Mouse (Mus musculus) lung, postnatal 10 days (tissue): ENCODE data around the gene Kpna1.
A peak's percentile ranks its signal among the peaks of the same experiment; 100 is the strongest.
"Not testable (repeated sequence)": the region's sequence is repeated elsewhere in the genome, so short reads cannot be mapped to it uniquely, and the experiment has no call there.

ENCODE experiments used
- DNase-seq: peaks from one replicate; pipeline ENCODE4 v3.0.0; 2021

Gene Kpna1

GRCm38 (mm10) chr16:35993316-35993715 lies 14.8 kb downstream of the Kpna1 start:
- no peak for DNase-seq

DNA sequence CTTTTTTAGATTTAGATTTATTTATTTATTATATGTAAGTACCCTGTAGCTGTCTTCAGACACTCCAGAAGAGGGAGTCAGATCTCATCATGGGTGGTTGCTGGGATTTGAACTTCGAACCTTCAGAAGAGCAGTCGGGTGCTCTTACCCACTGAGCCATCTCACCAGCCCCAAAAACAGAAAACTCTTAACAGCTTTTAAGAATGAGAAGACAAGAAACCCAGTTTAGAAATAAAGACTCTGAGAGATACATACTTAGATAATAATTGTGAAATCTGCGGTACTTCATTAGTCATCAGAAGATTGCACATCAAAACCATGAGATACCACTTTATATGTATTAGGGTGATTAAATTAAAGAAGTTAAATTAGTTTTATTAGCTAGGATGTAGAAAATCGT lies 20.3 kb downstream of the Kpna1 start:
- DNase-seq: not testable (repeated sequence)

GRCm38 (mm10) chr16:36008396-36008795 lies 29.8 kb downstream of the Kpna1 start:
- no peak for DNase-seq

DNA sequence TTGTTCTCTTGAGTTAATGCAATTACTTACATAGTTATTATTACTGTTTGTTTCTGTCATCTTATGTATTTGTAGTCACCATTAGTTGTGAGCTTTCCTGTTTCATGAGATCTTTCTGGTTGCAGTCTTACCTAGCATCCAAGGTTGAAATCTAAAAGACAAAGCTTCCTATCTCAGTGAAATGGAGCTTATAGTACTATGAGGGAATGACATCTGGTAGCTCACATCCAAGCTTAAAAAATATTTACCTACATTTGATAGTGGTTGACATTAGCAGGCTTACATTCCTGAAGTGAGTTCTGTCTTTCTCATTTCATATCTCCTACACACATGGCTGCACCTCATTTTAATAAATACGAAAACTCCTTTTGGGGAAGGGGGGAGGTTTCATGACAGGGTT lies 37.8 kb downstream of the Kpna1 start:
- DNase-seq: no peak

DNA sequence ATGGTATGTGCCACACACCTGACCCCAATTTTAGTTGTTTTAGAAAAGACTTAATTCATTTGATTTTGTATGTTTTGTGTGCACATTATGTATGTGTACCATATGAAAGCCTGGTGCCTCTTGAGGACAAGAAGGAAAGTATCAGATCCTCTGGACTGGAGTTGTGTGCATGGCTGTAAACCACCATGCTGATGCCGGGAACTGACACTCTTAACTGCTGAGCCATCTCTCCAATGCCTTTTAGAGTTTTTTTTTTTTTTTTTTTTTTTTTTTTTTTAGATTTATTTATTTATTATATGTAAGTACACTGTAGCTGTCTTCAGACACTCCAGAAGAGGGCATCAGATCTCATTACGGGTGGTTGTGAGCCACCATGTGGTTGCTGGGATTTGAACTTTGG lies 49.6 kb downstream of the Kpna1 start:
- DNase-seq: not testable (repeated sequence)

- peak; percentile 95 for DNase-seq
Measured at GRCm38 (mm10) chr16:36040640-36041624, 62.4 kb downstream of the Kpna1 start, which contains the start of gene Wdr5b. Wdr5b (plus strand) TSS chr16:36041190.

- DNase-seq: no peak
Measured at GRCm38 (mm10) chr16:36041625-36042020, 63.1 kb downstream of the Kpna1 start.

DNA sequence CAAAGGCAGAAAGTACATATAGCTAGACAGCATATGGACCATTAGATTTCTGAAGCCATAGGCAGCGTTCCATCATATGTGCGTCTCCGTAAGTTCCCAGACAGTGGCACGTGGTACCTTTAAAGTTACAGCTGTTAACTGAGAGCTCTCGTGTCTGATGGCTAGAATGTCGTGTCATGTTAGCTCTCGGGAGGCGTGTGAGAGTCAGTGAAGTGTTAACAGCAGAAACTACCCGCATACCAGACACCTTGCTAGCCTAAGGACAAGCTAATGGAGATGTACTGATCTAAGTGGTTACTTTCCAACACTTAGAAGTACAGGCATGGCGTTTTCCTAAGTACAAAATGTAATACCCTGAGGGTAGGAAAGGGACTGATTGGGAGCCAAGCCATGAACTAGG lies 64.5 kb downstream of the Kpna1 start:
- DNase-seq: no peak

DNA sequence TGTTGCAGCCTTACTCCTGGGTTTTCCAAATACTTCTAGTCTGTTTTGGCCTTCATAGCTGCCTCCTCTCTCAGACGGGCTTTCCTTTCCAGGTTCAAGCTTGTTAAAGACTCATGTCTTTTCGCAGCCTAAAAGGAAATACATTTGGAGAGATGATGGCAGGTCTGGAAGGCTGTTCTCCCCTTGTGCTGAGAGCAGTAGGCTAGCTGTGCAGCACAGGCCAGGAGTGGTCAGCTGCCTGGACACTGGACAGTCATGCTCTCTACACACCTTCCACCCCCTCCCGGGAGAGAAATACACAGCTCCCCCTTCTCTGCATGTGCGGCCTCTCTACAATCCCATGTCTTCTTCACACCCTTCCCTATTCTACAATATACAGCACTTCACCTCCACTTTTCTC lies 65.4 kb downstream of the Kpna1 start:
- DNase-seq: no peak

- no peak for DNase-seq
Measured at GRCm38 (mm10) chr16:36047538-36047937, 69.0 kb downstream of the Kpna1 start.

DNA sequence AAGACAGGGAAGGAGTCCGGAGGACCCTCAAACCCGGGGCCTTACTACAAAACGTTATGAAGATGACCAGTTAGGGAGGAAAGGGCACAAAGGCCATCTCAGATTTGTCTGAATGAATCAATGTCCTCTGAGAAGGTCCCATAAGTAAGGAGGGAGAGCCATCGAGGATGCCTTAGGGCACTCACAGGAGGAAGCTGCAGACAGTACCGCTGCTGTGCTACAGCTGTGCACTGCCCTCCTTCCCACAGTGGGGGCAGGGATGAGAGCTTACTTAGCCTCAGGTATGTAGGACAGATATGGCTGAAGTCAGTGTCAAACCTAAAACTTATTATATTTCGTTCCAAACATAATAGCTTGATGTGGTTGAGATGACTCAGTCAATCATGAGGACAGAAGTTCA lies 72.9 kb downstream of the Kpna1 start:
- DNase-seq: no peak

DNA sequence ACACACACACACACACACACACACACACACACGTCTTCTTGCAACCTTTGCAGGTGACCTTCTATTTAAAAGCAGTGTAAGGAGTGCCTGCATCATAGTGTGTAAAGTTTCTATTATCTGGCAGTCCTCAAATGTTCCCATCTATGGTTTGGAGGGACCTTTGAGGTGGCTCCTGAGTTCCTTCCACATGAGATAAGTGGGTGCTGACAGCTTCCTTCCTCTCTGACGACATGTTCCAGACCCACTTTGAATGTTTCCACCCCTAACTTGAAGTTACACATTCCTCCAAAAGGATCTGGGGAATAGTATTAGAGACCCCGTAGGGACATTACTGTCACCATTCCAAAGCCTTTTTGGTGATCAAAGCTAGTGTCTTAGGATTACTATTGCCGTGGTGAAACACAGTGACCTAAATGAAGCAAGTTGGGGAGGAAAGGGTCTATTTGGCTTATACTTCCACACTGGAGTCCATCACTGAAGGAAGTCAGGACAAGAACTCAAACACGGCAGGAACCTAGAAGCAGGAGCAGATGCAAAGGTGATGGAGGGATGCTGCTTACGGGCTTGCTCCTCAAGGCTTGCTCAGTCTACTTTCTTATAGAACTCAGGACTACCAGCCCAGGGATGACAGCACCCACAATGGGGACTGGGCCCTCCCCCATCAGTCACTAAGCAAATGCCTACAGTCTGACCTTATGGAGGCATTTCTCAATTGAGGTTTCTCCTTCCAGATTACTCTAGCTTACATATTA lies 75.2 kb downstream of the Kpna1 start:
- DNase-seq: no peak

- DNase-seq: no peak
Measured at GRCm38 (mm10) chr16:36054920-36055319, 76.4 kb downstream of the Kpna1 start.

- DNase-seq: no peak
Measured at GRCm38 (mm10) chr16:36056416-36056815, 77.9 kb downstream of the Kpna1 start.

GRCm38 (mm10) chr16:36057933-36058475 lies 79.5 kb downstream of the Kpna1 start:
- no peak for DNase-seq

GRCm38 (mm10) chr16:36062534-36062933 lies 84.0 kb downstream of the Kpna1 start:
- DNase-seq: not testable (repeated sequence)

DNA sequence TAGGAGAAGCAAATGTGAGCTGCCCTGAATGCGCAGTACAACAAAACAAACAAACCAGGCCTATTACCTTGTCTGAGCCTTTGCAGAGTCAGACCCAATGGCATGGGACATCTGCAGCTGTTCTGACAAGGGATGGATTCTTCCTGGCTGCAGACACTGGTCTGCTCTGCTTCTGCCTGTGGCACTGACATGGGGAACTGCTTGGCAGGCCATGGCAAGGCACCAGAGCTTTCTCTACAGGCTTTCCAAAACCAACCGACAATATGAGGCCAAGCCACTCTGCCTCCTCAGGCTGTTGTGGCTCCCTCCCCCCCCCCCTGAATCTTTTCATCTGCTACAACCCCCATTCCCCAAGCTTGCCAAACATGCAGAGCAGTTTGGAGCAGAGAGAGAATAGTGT lies 84.8 kb downstream of the Kpna1 start:
- no peak for DNase-seq

DNA sequence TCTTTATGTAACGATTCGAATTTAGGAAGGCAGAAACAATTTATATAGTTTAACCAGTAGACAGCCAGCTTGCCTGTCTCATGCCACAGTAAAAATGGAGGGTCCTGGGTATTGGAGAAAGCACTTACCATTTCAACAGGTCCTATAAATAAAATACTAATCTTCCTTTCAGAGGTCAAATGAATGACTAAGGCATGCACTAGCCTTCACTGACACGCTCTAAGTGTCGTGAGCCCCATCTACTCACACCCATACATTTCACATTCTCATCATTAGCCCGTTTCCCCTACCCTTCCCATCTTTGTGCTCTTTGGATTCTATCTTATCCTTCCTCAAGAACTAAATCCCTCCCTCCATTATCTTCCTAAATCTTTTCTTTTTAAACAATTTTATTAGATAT lies 86.4 kb downstream of the Kpna1 start:
- no peak for DNase-seq

DNA sequence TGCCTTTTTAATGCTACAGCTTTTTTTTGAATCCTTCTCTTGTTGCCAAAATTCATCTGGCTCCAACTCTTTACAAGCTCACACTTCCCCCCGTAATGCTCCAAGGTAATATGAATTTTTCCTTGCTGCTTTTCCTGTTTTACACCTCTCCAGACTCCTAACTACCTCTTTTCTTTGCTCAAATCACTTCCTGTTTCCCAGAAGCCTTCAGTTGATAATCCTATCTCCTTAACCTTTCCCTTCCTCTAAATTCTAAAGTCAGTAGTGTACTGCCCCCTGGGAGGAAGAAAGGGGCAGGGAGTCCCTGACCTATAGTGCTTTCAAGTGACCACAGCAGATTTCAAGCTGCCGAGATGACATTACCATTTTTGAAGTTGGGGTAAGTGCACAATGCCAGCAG lies 89.1 kb downstream of the Kpna1 start:
- no peak for DNase-seq

DNA sequence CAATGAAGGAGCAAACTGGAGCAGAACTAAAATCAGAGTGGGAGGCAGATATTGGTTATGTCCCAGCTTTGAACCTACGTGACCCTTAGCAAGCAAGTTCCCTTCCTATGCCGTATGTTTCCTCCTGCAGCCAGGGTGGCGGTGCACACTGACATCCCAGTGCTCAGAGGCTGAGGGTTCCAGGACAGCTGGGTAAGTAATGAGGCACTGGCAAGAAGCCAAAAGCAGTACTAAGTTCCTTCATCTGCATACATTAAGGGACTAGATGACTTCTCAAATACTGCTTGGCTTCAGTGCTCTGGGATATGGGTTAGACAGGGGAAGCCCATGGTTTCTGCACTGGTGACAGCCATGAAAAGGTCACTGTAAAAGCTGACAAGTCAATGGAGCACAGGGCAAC lies 89.8 kb downstream of the Kpna1 start:
- no peak for DNase-seq

DNA sequence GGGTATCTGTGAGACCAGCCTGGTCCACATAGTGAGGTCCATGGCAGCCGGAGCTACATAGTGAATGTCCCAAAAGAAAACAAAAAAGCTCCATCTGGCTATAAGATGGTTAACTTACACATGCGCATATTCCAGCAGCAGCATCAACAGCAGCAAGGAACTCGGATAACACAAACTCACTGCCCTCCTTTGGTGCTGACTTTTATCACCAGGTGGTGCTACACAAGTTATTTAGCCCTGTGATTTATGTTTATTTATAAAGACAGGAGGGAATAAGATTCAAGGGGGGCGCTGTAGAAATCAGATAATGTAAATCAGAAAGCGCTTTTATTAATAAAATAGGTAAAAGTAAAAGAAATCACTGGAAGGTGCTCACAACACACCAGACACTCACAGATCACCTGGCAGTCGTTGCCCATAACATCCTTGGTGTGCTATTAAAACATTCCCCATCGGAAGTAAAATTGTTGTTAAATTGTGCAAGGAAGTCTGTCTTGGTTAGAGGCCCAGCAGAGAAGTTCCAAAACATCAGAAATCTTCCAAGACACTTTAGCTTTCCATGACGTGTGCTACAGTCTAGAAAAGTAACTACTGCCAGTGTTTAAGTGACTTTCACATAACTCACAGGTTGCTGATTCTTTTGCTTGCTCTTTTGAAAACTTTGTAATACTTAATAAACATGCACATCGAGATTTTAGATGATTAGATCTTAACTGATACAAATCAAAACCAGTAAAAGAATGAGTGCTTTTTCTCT lies 91.4 kb downstream of the Kpna1 start:
- no peak for DNase-seq

- no peak for DNase-seq
Measured at GRCm38 (mm10) chr16:36071071-36071449, 92.5 kb downstream of the Kpna1 start.
